Mouse (Mus musculus) left cerebral cortex, postnatal 10 days (tissue): ENCODE measurements around the gene Ipcef1. TPM values are rescaled to one million over a fixed set of nuclear protein-coding genes. Genes with fewer than 3 reads are reported as not detected.
"Not testable (repeated sequence)": the region's sequence is repeated elsewhere in the genome, so short reads cannot be mapped to it uniquely, and the experiment has no call there.

Experiments used
- DNase-seq, 2 experiments: peaks; one replicate each; pipeline ENCODE4 v3.0.0; 2021 to 2022; ENCODE audit warnings: low spot score in 2 of 2, mixed read lengths in 1 of 2; ENCODE audit errors: extremely low spot score in 1 of 2
- intact Hi-C: fragments of 180-260 bp; cut with DNase I; formaldehyde crosslinking; loops from one replicate; pipeline ENCODE4 v1.15.1; 2025
- total RNA-seq, 2 experiments: library from RNA; stranded (reverse); gene quantifications; 2 replicates each; pipeline ENCODE4 v1.2.3; 2021

The Ipcef1 gene
- total RNA-seq, 2 experiments from 2014 or later = 71.8 to 72.0 TPM

DNA sequence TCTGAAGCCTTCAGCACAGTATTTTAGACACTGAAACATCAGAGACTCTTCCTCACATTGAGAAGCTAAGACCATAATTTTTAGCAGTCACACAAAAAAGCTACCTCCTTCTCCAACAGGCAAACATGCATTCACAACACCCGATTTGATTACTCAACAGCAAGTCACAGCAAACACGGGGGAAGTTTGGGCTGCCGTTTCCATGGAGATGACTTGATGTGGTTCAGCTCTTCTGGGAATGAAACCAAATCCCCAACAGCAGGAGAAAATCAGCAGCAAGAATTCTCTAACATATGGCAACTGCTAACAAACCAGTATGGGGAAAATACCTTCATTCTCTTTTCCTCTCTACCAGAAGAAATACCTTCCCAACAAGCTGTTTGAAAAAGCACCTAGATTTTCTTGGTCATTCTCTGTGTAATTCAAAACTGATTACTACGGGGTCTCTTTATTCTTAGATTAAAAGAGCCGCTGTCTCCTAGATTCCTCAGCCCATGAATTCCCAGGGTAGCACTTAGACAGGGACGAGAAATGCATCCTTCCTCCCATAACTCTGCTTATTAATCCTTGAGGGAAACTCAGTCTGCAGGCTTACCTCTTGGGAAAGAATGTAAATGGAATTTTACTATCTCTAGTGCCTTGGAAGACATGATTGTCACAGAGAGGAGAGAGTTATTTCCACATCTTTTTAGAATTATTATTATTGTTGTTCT is 135.6 kb downstream of the Ipcef1 start:
- DNase-seq = peak; percentile 48 to 85
- intact Hi-C loops = no loop called here

DNA sequence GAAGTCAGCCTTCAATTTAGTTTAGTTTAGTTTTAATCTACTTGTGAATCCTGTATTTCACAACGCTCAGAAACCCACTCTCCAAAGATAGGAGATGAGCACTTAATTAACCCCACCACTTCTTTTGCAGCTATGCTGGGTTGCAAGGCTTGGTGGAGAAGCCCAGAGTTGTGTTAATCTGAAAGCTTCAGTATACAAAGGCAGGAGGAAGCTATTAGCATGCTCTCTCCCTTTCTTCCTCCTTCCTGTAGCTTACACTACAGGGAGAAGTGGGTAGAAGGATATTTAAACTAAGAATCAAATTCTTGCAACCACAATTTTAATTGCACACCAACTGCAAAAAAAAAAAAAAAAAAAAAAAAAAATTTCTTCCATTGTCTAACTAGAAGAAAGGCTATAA is 136.3 kb downstream of the Ipcef1 start:
- no peak for DNase-seq
- intact Hi-C loops = no loop called here

DNA sequence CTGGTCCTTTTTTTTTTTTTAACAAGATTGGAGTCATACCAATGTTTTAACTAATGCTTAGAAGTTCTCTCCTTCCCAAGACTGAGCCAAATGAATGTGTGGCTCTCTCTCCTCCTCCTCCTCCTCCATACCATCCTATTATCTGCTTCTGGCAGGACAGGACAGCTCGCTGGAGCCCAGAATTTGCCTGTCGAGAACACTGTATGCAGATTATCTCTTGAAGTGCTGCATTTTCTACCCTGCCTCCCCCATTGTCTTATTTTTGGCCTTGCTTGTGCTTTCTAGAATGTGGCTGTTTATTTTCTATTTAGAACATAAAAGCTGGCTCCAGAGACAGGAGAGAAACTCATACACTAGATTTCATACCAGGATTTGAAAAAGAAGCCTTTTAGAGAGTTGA is 142.5 kb downstream of the Ipcef1 start:
- DNase-seq = no peak
- intact Hi-C loops = no loop called here

DNA sequence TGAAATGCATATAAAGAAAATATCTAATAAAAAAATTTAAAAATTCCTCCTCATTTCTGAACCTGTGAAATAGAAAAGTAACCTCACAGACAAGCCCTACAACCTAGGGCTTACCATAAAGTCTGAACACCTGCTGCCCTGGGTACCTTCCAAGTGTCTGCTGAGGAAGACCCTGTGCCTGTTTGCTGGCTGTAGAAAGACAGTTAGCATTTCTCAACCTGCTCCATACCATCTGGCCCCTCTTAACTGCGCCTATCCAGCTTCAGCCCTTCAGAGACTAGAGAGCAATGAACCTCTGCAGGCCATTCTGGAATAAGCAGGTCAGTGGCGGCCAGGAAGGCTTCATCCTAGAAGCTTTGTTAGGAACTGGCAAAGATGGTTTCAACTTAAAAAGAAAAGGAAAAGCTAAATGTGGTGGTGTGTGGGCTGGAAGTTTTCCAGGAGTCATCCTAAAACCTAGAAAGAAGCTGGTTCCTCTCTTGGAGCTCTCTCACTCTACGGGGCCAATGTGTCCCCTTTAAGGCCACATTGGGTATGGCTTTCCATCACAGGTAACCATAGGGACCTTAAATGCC is 150.4 kb downstream of the Ipcef1 start:
- intact Hi-C loops = no loop called here
- DNase-seq = no peak

DNA sequence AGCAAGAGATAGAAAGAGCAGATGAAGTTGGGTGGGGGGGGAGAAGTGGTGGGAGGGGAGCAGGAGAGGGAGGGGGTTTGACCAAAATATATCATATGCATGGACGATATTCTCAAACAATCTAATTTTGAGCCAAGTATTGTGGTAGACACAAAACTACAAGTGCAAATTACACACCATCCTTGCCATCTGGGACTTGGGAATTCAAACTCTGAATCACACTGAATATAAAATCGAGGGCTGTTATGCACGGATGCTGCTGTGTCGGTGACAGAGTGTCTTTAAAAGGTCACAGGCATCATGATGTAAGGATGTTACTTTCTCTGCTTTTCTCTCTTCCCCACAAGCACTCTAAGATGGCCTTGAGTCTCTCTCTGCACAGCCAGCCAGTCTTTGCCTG is 152.2 kb downstream of the Ipcef1 start:
- no peak for DNase-seq
- intact Hi-C loops = no loop called here

DNA sequence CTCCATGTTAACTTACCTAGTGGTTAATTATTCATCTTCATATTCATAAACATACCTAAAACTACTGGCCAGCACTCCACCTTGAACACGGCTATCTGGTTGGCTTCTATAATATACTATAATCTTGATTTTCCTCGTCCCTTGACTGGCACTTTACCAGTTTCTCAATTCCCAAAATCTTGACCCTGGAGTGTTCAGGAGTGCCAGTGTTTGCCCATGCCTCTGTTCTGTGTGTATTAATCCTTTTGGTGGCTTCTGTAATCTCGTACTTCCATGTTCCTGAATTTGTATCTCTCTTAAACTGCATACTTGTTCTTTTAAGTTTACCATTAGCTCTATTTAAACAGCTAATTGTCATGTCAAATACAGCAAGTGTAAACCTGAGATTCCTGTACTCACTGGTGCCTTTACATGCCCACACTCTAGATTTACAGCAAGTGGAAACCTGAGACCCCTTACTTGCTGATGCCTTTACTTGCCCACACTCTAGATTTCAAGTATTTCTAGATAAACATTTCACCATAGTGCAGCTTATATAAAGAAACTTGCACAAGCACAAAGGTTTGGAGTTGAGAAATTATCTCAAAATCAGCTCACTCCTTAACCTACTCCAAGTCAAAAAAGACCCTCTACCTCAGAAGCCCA is 155.5 kb downstream of the Ipcef1 start:
- intact Hi-C loops = no loop called here
- no peak for DNase-seq

DNA sequence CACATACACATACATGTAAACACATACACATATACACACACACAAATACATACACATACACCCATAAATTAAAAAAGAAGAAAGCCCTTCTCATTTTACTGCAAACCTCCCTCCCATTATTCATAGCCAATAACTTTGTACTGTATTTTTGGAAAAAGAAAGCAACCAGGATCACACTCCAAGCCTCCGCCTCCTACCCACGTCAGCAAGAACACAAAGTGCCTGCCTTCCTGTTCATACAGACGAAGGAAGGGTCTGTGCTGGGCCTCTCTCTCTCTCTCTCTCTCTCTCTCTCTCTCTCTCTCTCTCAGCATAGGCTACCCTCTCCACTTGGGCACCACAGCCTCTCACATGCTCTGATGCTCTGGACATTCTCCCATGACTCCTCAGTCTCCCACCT is 156.5 kb downstream of the Ipcef1 start:
- no peak for DNase-seq
- intact Hi-C loops = no loop called here

DNA sequence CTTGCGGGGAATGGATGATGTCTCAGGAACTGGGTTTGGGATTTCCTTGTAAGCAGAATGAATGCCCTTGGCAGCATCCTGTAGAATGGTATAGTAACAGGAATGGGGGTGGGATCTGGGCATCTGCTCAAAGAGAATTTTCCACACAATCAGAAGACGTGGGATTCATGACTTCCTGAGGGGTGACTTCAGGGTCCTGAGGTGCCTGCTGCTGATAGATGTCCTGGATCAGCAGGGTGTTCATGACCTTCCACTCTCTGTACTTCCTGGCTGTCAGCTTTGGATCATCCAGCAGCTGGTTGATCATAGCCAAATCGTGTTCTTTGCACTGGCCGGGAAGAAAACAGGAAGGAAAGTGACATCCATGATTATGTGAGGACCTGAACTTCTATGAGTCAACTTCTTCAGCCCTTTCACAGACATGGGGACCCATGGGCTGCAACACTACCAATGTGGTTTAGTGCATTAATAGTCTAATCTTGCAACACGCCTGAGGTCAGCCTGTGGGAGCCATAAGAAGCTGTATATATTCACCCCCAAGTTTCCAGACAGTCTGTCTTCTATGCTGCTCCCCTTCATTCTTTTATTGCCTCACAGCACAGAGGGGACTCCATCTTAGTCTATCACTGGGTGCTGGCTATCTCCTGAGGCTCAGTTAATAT is 161.8 kb downstream of the Ipcef1 start:
- intact Hi-C loops = no loop called here

DNA sequence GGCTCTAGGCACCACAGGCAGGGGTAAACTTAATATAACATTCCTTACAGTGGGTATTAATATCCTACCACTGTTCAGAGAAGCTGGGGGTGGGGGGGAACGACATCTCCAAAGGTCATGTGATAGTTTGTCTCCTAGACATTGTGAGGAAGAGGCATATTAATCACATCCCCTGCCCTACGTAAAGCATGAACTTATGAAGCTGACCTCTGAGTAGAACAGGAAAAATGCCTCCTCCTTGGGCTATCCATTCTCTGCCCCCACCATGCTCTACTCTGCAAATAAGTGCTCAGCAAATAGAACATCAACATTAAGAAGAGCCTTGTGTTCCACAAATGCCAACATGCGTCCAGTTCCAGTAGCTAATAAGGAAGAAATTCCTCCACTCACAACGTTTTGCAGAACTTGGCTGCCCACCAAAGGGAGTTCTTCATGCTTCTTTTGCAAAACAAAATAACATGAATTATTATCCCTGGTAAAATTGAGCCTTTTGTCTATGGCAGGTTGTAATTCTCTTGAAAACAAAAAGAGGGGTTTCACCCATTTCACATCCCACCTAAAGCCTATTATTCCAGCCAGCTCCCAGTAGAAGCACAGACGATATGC is 162.5 kb downstream of the Ipcef1 start:
- DNase-seq = no peak
- intact Hi-C loops = loop anchor here (5.0 to 10.0 kb wide), 3 partner anchors 115 to 235 kb away; no protein-coding TSS in a partner anchor

More for the DNA sequence above, 161.8 kb downstream of the Ipcef1 start:
- no peak for DNase-seq

DNA sequence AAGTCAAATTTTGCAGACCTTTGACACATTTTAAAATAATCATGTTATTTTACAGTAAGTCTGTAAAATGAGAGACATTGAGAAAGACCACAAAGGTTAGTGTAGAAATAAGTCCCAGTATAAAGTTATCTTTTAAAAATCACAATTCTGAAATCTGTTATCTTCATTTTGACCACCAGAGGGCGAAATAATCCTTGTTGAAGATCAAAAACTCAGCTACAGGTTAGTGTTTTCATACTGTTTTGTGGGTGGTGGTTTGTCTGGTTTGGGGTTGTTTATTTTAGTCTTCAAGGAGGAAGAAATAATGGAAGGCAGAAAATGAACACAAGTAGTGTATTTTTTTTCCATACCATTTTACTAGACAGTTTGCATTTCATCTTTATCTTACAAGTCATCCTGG is 166.8 kb downstream of the Ipcef1 start:
- intact Hi-C loops = loop anchor here (5.0 to 10.0 kb wide), 3 partner anchors 119 to 239 kb away; no protein-coding TSS in a partner anchor
- peak in 1 of 2 experiments; percentile 38 for DNase-seq

DNA sequence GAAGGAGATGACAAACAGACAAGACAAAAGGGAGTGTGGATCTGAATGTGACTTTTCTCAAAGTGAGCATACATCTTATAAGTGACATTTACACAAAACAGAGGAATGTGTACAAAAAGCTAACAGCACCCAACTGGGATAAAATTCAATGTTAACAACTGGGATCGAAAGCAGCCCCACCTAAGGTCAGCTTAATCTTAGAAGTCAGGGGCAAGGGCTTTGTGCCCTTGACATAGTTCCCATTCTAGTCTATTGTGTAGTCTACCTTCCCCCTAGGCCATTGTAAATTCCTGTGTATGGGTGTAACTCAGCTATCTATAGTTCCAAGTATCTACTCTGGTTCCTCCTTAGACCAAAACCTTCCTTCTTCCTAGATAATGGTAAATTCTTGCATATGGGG is 170.2 kb downstream of the Ipcef1 start:
- intact Hi-C loops = loop anchor here (10.0 kb wide), 2 partner anchors 123 to 243 kb away; no protein-coding TSS in a partner anchor
- DNase-seq = not testable (repeated sequence)

DNA sequence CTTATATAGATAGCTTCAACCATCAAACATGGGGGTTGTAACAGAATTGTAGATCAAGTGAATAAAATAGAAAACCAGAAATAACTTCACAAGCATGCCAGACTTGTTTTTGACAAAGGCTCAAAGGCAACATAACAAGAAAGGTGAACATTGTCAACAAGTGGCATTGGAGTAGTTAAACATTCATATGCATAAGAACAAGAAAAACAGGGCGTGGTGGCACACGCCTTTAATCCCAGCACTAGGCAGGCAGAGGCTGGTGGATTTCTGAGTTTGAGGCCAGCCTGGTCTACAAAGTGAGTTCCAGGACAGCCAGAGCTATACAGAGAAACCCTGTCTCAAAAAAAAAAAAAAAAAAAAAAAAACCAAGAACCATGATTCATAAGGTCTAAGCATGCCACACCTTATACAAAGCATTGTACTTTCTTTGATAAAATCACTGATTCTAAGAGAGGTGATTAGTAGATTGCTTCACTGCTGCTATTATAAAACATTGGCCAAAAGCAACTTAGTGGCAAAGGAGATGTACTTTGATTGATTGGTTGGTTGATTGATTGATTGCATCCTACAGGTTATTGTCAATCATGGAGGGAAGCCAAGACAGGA is 173.9 kb downstream of the Ipcef1 start:
- intact Hi-C loops = no loop called here
- no peak for DNase-seq

DNA sequence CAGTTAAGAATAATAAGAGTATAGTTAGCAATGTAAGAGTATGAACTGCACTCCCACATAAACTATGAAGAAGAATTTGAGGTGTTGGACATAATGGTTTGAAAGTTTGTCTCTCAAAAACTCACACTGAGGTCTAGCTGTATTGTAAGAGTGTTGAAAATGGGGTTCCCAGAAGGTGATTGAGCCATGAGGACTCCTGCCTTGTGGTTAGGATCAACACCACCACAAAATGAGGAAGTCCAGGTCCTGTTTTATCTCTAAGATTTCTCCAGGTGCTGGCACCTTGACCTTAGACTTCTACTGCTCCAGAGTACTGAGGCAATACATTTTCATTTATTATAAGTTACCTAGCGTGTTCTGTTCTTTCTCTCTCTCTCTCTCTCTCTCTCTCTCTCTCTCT is 178.4 kb downstream of the Ipcef1 start:
- intact Hi-C loops = no loop called here

DNA sequence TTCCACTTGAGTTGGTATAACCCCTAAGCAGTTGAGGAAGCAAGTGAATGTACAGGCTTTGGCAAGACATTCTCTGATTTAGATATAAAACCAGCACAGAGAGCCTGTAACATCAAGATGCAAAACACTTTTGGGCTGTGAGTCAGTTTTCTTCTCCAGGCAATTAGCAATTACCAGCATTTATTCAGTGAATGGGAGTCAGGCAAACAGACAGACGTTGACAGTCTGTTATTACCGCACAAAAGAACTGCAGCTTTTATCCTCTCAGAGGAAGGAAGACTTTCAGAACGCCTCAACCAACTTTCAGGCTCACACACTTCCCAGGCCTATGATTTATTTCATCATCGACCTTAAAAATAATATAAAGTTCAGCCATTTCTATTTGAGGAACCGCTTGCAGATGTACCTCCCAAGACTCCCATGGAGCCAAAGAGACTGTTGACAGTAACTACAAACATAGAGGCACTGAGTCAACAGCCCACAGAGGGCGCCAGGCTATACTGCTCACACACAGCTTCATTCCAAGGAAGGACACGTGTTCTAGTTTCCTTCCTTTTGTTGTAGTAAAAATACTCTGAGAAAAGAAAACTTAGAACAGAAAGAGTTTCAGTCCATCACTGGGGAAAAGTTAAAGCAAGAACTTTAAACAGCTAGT is 180.7 kb downstream of the Ipcef1 start:
- intact Hi-C loops = no loop called here
- no peak for DNase-seq

More for the DNA sequence above, 178.4 kb downstream of the Ipcef1 start:
- DNase-seq = no peak

DNA sequence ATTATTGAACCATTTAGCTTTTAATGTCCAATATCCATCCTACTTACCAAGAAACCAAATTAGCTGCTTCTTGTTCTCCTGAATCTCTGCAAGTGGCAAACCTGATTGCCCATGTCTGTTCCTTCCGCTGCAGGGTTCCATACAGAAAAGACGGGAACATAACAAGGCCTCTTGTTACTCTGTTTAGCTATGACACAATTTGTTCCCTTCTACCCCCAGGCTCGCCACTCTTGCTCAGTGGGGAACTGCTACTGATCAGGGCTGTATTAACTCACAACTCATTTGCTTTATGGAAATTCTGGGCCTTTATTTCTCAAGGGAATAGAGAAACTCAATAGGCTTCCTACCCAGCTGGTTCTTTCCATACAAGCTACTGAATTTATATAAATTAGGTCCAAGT is 196.5 kb downstream of the Ipcef1 start:
- DNase-seq = no peak
- intact Hi-C loops = no loop called here

DNA sequence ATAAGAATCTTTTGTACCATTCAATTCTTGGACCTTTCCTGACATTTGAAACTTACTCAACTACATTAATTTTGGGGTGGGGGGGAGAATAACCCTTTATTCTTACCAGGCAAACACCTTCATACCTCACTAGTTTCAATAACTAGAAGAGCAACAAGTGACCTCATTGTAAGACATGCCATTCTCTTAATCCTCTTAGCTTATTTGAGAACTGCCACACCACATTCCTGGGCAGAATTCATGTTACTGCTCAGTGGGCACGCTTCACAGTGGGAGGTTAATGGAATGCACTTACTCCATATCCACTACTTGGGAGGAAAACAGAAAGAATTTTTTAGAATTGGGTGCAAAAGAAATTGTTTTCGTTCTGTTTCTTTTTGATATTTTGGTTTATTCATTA is 203.4 kb downstream of the Ipcef1 start:
- intact Hi-C loops = no loop called here
- no peak for DNase-seq

DNA sequence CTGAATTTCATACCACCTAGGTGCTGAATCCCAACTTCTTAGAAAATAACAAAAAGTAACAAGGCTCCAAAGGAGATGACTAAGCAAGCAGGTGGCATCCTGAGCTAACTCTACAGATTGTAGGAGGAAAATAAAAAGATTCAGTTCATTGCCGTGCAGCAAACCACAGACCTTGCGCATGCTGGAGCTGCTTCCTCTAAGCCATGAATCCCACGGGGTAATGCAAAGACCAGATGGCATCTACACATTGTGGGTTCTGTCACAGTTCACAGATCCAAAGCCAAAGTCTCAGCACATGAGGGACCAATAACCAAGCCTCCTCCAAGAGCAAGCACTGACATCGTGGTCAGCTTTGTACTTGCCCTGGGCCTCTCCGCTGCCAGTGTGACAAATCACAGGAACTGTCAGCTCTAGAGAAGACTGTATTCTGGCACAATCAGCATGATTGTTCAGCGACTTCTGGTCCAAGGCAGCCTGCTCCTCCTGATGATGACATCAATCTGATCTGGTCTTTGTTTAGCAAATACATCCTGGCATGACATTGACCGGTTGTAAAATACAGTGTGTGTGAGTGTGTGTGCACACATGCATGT is 204.0 kb downstream of the Ipcef1 start:
- intact Hi-C loops = no loop called here
- no peak for DNase-seq

DNA sequence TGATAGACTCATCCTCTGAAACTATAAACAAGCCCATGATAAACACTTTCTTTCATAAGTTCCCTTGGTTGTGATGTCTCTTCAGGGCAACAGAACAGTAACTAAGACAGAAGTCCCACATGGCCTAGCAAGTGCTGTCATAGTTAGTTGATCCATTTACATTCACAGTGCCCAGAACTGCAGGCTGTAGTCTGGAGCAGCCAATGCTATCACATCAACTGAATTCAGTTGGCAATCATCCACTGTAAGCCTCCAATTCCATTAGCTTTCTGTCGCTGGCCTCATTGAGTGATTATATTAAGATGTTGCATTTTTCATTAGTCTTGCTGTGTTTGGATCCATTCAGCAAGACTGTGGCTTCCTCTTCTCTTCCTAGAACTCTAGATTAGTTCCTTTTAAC is 206.0 kb downstream of the Ipcef1 start:
- intact Hi-C loops = no loop called here
- no peak for DNase-seq
